Mouse (Mus musculus) heart, postnatal 4 days (tissue): ENCODE data around the gene Kcna5. TPM values are rescaled to one million over a fixed set of nuclear protein-coding genes. Genes with fewer than 3 reads are reported as not detected.
A peak's percentile ranks its signal among the peaks of the same experiment; 100 is the strongest.

Experiments used
- DNase-seq: peaks from one replicate; pipeline ENCODE4 v3.0.0; 2021
- total RNA-seq, 2 experiments: library from RNA; stranded (reverse); gene quantifications; 2 replicates each; pipeline ENCODE4 v1.2.3; 2021

The Kcna5 gene
- total RNA-seq, result 10 to 100 TPM; 10.6 to 12.0 TPM

GRCm38 (mm10) chr6:126535208-126535910 is at the start of gene Kcna5:
Kcna5 (minus strand) TSS chr6:126535412.
- peak; percentile 67 for DNase-seq

DNA sequence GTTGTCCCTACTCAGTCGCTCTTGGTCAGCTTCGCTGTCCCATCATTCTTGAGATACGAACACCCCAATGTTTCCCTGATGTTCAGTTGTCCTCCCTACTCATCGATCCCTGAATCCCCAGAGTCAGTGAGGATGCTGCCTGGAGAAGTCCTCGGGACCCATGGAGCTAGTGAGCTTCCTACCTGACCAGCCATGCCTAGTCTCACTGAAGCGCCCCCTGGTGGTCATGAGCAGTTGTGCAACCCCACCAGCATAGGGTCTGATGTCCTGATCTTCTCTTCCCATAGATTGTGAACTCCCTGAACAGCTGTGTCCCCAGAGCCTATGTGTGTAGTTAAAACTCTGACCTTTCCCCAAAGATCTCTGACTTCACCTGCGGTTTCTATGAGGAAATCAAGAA is 47.9 kb upstream of the Kcna5 start:
- peak; percentile 52 for DNase-seq

DNA sequence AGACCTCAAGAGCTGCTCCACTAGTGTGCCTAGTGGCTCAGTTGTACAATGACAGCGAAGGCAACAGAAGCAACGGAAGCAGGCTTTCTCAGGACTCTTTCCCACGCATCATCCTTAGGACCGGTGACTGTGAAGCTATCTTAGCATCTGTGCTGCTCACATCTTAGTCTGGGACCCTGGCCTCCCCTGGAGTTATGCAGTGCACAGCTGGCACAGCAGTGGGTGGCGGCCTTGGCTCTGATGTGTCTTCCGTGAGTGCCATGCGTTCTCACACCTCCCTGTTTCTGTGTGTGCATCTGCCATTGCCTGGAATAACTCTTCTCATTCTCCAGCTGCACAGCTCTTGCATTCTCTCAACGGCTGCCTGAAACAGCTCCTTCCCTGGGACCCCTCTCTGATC is 46.4 kb upstream of the Kcna5 start:
- DNase-seq, result no peak

DNA sequence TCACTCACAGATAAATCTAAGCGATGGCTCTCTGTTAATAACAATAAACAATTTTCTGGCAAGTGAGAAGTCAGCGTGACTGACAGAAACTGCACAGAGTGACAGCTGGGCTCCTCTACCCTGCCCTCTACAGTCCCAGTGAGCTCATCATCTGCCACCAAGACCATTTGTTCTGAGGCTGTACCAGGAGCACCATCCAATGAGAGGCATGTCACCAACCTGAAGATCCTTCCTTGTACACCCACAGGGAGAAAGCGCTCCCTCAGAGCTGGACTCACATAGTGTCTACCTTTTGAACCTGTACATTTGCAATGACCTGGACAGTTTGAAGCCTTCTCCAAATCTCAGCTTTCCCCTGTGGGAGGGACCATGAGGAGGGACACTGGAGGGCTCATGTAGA is 45.4 kb upstream of the Kcna5 start:
- no peak for DNase-seq

- DNase-seq, result no peak
Observed at GRCm38 (mm10) chr6:126577415-126577814, 42.2 kb upstream of the Kcna5 start.

GRCm38 (mm10) chr6:126576566-126576965 is 41.4 kb upstream of the Kcna5 start:
- DNase-seq, result no peak

DNA sequence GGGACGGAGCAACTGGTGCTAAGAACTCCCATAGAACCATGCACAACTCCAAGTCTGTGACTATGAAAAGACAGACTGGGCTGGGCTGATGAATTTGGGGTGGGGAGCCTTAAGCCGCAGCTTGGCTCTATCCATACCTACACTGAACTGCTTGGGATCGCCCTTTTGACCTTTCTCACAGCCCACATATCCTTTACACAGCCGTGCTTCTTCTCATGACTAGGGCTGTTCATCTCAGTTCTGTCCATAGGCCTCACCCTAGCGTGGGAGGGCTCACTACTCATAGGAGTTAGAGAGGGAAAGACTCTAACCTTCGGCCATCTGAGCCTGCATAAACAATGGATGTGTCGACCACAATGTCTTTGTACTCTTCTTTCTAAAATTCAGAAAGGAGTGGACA is 39.6 kb upstream of the Kcna5 start:
- no peak for DNase-seq

DNA sequence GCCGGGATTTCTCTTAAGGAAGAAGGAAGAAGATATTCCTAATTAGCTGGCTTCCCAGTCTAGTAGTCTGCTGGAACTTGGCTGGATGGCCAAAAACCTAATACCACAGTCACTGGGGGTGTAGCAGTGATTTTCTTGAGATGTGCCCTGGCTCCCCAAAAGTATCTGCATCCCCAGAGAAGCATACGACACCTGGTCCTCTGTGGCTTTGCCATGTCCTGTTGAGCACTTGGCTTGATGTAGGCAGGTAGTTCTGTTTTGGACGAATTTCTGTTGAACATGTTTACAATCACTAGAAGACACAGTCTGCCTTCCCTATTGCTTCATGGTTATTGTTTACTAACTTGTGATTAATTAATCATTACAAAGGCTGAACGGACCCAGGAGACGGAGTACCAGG is 37.8 kb upstream of the Kcna5 start:
- no peak for DNase-seq

- no peak for DNase-seq
Observed at GRCm38 (mm10) chr6:126569809-126570208, 34.6 kb upstream of the Kcna5 start.

DNA sequence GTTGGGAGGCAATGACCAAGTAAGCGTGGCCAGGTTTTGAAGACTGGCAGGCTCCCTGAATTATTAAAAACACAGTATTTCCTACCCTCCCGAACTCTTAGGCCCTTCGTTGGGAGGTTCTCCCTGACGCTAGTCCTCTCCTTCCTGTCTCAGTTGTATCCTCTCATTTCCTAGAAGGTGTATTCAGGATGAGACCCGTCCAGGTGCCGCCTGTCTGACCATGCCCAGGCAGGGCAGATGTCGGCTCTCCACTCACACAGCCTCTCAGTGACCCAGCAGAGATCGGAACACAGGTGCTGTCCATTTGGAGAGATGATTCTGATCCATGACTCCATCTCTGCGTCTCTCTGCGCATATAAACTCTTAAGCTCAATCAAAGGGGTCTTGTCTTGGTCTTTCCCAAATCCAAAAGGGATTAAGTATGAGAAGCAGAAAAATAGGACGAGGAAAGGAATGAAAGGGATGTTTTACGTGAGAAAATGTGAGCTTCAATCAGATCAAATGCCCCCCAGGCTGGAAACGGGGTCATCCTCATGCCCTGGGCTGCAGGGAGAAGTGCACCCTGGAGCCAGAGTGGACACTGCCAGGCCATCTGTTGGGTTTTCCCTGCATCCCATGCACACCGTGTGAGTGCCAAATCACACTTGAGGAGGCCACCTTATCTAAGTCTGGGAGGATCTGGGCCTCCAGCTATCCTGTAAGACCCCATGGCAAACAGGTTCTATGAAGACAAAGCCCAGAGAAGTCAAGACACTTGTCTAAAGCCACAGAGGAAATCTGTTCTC is 33.0 kb upstream of the Kcna5 start:
- no peak for DNase-seq

GRCm38 (mm10) chr6:126567326-126567725 is 32.1 kb upstream of the Kcna5 start:
- no peak for DNase-seq

DNA sequence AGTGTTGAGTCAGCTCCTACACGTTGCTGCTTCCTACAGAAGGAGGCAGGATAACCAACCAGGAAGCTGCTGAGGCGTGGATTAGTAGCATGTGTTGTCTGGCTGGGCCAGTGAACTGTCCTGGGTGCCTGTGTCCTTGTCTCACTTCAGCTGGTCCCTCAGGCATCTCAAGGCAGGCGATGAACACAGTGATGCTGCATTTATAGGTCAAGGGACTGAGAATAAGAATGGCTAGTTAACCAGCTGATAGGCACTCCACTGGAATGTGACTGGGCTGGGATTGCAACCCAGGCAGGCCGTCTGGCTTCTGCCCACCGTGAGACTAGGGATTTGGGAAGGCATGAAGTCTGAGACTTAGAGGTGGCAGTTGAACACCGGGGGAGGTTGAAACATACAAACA is 29.2 kb upstream of the Kcna5 start:
- no peak for DNase-seq

DNA sequence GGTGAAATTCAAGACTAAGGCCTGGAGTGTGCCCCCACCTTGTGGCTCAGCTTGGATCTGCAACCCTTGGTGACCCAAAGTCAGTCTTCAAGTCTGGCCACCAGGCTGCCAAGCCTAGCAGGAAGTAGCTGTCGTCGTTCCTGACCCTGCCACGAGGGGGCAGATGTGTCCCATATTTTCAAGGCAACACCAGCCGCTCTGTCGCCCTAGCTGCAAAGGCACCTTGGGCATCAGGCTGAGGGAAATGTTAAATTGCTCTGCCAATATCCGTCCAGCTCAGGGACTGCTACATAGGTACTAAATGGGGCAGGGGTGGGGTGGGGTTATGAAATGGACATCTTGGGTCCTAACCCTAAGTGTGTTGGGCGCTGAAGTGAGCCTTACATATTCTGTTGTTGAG is 28.7 kb upstream of the Kcna5 start:
- DNase-seq, result peak; percentile 90

DNA sequence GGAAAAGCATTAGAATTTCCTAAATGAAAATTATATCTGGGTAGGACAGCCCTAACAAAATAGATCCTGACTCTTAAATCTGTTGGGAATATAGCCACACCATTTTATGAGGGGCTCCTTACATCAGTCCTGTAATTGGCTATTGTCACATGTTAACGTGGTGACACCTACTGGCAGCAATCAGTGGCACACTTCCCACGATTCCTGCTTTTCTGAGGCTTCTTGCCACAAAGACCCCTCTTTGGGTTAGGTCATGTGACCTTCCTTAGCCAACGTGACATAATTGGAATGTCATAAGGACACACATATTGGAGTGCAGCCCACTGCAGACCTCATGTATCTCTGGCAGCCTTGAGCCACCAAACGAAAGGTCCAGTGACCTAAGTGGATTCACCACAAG is 26.5 kb upstream of the Kcna5 start:
- peak; percentile 12 for DNase-seq

- no peak for DNase-seq
Observed at GRCm38 (mm10) chr6:126560696-126561095, 25.5 kb upstream of the Kcna5 start.

DNA sequence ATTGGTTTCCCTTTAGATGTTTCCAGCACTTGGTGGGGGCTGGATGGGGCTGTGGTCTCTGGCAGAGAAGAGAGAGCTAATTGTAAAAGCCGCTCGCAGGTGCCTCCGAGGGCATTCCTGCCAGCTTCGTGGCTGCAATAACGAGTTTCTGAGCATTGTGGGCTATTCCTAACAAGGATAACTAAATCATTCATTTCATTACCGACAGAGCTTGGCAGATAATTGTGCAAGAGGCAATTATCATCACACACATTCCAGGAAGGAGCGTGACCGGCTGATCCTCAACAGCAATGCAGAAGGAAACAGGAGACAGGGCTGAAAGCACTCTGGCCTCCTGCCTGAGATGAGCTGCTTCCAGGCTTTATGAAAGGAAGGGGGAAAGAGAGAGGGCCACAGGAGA is 24.8 kb upstream of the Kcna5 start:
- peak; percentile 44 for DNase-seq

- DNase-seq, result peak; percentile 12
Observed at GRCm38 (mm10) chr6:126558276-126558675, 23.1 kb upstream of the Kcna5 start.

DNA sequence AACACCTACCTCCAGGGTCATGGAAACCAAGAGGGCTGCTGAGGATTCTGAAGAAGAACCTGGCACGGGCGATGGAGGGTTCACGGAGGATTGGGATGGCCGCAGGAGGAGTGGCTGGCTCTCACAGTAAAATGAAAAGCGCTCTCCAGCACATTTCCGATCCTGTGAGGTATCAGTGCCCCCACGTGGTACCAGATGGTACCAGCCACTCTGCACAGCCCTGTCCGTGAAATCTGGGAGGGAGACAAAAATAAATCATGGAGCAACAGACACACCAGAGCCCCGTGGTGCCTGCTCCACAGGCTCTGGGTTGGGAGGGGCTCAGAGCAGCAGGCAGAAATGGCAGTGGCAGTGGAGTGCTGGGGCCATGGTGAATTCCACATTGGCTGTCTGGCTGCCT is 18.6 kb upstream of the Kcna5 start:
- peak; percentile 58 for DNase-seq

DNA sequence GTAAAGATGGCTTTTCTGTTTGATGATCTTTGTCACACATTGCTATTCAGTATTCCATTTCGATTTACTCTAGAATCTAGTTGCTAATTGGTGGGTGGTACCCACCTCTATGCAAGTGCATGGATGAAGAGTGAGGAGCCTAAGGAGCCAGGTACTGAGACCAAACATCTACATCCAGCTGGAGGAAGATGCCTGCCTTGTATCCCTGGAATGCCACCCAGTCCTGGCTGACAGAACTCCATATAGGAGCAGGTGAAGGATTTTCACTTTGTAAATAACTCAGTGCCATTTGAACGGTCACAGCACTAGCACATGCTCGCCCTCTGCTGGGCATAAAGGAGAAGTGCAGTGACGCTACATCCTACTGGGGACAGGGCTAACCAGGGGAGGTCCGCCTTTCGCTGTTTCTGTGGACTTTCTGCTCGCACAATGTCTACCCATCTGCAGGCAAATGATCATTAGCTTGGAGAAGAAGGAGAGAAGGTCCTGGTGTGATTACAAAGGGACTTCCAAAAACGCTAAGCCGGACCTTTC is 16.7 kb upstream of the Kcna5 start:
- peak; percentile 58 for DNase-seq

DNA sequence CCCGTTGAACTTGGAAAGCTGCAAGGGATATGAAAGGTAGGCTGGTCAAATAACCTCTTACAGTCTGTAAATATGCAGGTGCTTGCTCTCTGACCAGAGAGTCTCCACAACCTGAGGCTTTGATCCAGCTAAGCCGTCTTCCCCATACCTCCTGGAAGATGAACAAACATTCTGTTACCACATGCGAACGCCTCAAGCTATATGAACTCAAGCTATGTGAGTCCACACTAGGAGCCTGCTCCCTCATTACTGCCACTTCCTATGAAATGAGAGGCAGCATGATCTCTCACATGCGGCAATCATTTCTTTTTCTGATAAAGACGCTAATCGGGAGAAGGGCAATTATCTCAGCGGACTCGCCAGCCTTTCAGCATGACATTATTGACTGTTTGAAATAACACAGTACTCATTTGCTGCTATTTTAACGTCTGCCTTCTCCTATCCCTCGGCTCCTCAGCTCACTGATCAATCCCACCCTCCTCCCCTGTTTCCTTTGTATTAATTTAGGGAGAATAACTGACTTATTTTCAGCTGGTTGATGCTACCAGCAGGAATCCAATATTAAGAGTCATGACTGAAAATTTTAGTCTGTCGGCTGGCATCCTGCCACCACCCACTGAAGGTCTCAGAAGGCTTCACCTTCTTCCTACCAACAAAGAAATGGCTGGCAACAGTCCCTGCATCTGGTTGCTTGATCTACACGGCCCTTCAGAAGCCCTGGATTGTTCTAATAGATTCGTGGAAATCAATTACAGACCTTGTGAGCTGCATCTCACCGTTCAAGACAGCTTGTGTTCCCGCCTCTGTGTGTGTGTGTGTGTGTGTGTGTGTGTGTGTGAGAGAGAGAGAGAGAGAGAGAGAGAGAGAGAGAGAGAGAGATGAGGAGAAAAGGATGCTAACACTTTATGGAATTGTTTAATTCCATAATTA is 9.2 kb upstream of the Kcna5 start:
- no peak for DNase-seq

DNA sequence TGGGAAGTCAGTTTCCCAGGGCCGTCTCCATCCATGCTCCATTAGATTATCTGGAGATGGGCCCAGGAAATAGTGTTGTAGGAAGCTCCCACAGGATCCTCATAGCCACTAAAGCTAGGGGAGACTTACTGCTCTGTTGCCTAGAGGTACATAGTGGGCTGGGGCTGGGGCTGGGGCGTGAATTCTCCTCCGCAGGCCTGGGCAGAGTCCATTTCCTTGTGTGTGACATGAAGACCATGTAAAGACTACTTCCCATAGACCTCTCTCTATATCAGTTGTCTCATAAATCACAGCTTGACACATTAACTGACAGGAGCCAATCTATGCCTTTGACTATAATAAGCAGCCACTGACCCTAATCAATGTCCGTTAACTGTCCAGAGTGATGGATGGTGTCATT is 7.5 kb upstream of the Kcna5 start:
- no peak for DNase-seq

GRCm38 (mm10) chr6:126537512-126537911 is 2.3 kb upstream of the Kcna5 start:
- no peak for DNase-seq

DNA sequence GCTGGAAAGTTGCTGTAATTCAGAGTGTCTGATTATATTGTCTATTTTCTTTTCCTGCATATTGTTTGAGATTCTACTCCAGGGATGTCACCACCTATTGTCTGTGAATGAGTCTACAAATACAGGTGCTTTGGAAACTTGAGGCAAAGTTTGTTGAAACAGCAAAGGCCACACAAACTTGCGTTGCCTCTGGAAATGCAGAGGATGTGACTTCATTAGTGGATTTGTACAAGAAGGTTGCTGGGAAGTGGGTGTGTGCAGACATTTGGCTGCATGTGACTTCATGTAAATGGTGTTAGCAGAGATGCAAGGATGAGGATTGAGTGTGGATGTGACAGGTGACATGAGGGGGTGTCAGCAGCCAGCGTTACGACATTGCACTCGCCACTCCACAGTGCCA is 1.7 kb upstream of the Kcna5 start:
- no peak for DNase-seq
